Mouse (Mus musculus) CD8-positive naive resting alpha-beta T cell, adult 2 months (primary cell): ENCODE data around the gene Lrig3.

Source experiments
- DNase-seq, 2 experiments: peaks; one replicate each; pipeline ENCODE4 v3.0.0; 2022; ENCODE audit warnings: low read depth in 2 of 2, low spot score in 2 of 2

Lrig3 gene

GRCm38 (mm10) chr10:125965968-125966480 lies at the start of gene Lrig3:
TSS of gene Lrig3 (plus strand) at chr10:125966168.
- DNase-seq, result no peak

GRCm38 (mm10) chr10:125916781-125917180 lies 49.2 kb upstream of the Lrig3 start:
- DNase-seq, result no peak

- no peak for DNase-seq
These were observed 48.5 kb upstream of the Lrig3 start for GRCm38 (mm10) chr10:125917436-125917871.

- no peak for DNase-seq
These were observed 47.0 kb upstream of the Lrig3 start for GRCm38 (mm10) chr10:125918994-125919393.

GRCm38 (mm10) chr10:125921654-125922446 lies 44.1 kb upstream of the Lrig3 start:
- no peak for DNase-seq

GRCm38 (mm10) chr10:125929961-125930360 lies 36.0 kb upstream of the Lrig3 start:
- no peak for DNase-seq

GRCm38 (mm10) chr10:125933388-125933787 lies 32.6 kb upstream of the Lrig3 start:
- DNase-seq, result no peak

GRCm38 (mm10) chr10:125934095-125934494 lies 31.9 kb upstream of the Lrig3 start:
- no peak for DNase-seq

- no peak for DNase-seq
These were observed 28.2 kb upstream of the Lrig3 start for GRCm38 (mm10) chr10:125937517-125938497.

- no peak for DNase-seq
These were observed 27.2 kb upstream of the Lrig3 start for GRCm38 (mm10) chr10:125938528-125939402.

GRCm38 (mm10) chr10:125940316-125941059 lies 25.5 kb upstream of the Lrig3 start:
- DNase-seq, result no peak

- no peak for DNase-seq
These were observed 22.9 kb upstream of the Lrig3 start for GRCm38 (mm10) chr10:125943098-125943497.

GRCm38 (mm10) chr10:125944762-125945504 lies 21.0 kb upstream of the Lrig3 start:
- no peak for DNase-seq

- no peak for DNase-seq
These were observed 17.0 kb upstream of the Lrig3 start for GRCm38 (mm10) chr10:125948842-125949474.

- DNase-seq, result no peak
These were observed 14.3 kb upstream of the Lrig3 start for GRCm38 (mm10) chr10:125951633-125952032.

- DNase-seq, result no peak
These were observed 11.6 kb upstream of the Lrig3 start for GRCm38 (mm10) chr10:125954343-125954742.

- no peak for DNase-seq
These were observed 11.0 kb upstream of the Lrig3 start for GRCm38 (mm10) chr10:125954747-125955530.
